Mouse (Mus musculus) MEL (cell line): ENCODE measurements at regions not wholly inside any gene's neighbourhood (a gene's known extent, or its start where the extent isn't known, plus 50 kb on each side); places are given as distances from the start of the nearest gene placed in this dataset.

Experiments
- DNase-seq: peaks from one replicate; pipeline ENCODE4 v3.0.0; 2011; ENCODE audit warnings: low read depth, low spot score
- H3K27ac ChIP-seq: 2 replicates; pipeline ENCODE4 v1.5.1; 2012; ENCODE audit warnings: low read depth, mild to moderate bottlenecking, control low read depth, low read length, moderate library complexity; ENCODE audit not compliant: control insufficient read depth
- H3K27me3 ChIP-seq, 2 experiments: fragments of 150-350 bp in 1 of 2; sonication (generic) in 1 of 2; 2 replicates each; pipeline ENCODE4 v1.6.1; 2012; ENCODE audit warnings: low read length in 2 of 2, mild to moderate bottlenecking in 2 of 2, improper control_type of control experiment in 1 of 2, moderate library complexity in 1 of 2; ENCODE audit not compliant: insufficient read depth in 2 of 2, control insufficient read depth in 1 of 2
- H3K36me3 ChIP-seq, 2 experiments: 2 replicates each; pipeline ENCODE4 v1.6.1; 2012 to 2014; ENCODE audit warnings: low read length in 2 of 2, improper control_type of control experiment in 1 of 2, inconsistent platforms in 1 of 2, mild to moderate bottlenecking in 1 of 2; ENCODE audit not compliant: insufficient read depth in 2 of 2, control insufficient read depth in 1 of 2
- H3K4me1 ChIP-seq, 2 experiments: fragments of 150-350 bp in 1 of 2; sonication (generic) in 1 of 2; 2 replicates each; pipeline ENCODE4 v1.6.1; 2012; ENCODE audit warnings: low read length in 2 of 2, improper control_type of control experiment in 1 of 2, mild to moderate bottlenecking in 1 of 2; ENCODE audit not compliant: insufficient read depth in 2 of 2, control insufficient read depth in 1 of 2
- H3K4me3 ChIP-seq, 2 experiments: fragments of 150-350 bp in 1 of 2; sonication (generic) in 1 of 2; 2 replicates each; pipeline ENCODE4 v1.5.1; 2012; ENCODE audit warnings: low read depth in 2 of 2, low read length in 2 of 2, mild to moderate bottlenecking in 2 of 2, moderate library complexity in 2 of 2, control low read depth in 1 of 2, improper control_type of control experiment in 1 of 2; ENCODE audit not compliant: control insufficient read depth in 1 of 2, insufficient read depth in 1 of 2
- H3K79me2 ChIP-seq: 2 replicates; pipeline ENCODE4 v1.6.1; 2012; ENCODE audit warnings: mild to moderate bottlenecking, low read length, moderate library complexity; ENCODE audit not compliant: control insufficient read depth, poor library complexity, insufficient read depth
- H3K9ac ChIP-seq: 2 replicates; pipeline ENCODE4 v1.6.1; 2012; ENCODE audit warnings: low read depth, mild to moderate bottlenecking, control low read depth, low read length, moderate library complexity; ENCODE audit not compliant: control insufficient read depth, poor library complexity, severe bottlenecking
- H3K9me3 ChIP-seq: fragments of 150-350 bp; sonication (generic); replicated peaks from 2 replicates; pipeline ENCODE4 v1.6.1; 2012; ENCODE audit warnings: mild to moderate bottlenecking, low read length, improper control_type of control experiment, moderate library complexity; ENCODE audit not compliant: insufficient read depth
- BHLHE40 ChIP-seq: IDR thresholded peaks from 2 replicates; pipeline ENCODE4 v1.6.1; 2012; ENCODE audit warnings: low read depth, mild to moderate bottlenecking, inconsistent platforms, low read length, improper control_type of control experiment, borderline replicate concordance
- CHD2 ChIP-seq: IDR thresholded peaks from 2 replicates; pipeline ENCODE4 v1.6.1; 2011; ENCODE audit warnings: low read length, improper control_type of control experiment
- E2F4 ChIP-seq: IDR thresholded peaks from 2 replicates; pipeline ENCODE4 v1.6.1; 2011; ENCODE audit warnings: low read depth, low read length, improper control_type of control experiment, borderline replicate concordance
- ELF1 ChIP-seq: IDR thresholded peaks from 2 replicates; pipeline ENCODE4 v1.6.1; 2014; ENCODE audit warnings: low read depth, mild to moderate bottlenecking, inconsistent platforms, low read length, improper control_type of control experiment, moderate library complexity
- EP300 ChIP-seq, 2 experiments: IDR thresholded peaks; 2 replicates each; pipeline ENCODE4 v1.6.1; 2011; ENCODE audit warnings: improper control_type of control experiment in 2 of 2, low read length in 2 of 2, low read depth in 1 of 2, mild to moderate bottlenecking in 1 of 2
- ETS1 ChIP-seq: IDR thresholded peaks from 2 replicates; pipeline ENCODE4 v1.6.1; 2012; ENCODE audit warnings: low read depth, mild to moderate bottlenecking, inconsistent platforms, low read length, improper control_type of control experiment, moderate library complexity
- GABPA ChIP-seq: IDR thresholded peaks from 2 replicates; pipeline ENCODE4 v1.6.1; 2012; ENCODE audit warnings: low read depth, mild to moderate bottlenecking, inconsistent platforms, low read length, improper control_type of control experiment, moderate library complexity
- JUND ChIP-seq: IDR thresholded peaks from 2 replicates; pipeline ENCODE4 v1.6.1; 2011; ENCODE audit warnings: low read depth, mild to moderate bottlenecking, improper control_type of control experiment, low read length
- KAT2A ChIP-seq: conservative IDR thresholded peaks from 2 replicates; pipeline ENCODE4 v1.6.1; 2012; ENCODE audit warnings: low read depth, low read length, improper control_type of control experiment, inconsistent platforms
- MAFK ChIP-seq: IDR thresholded peaks from 2 replicates; pipeline ENCODE4 v1.6.1; 2011; ENCODE audit warnings: low read depth, mild to moderate bottlenecking, low read length, improper control_type of control experiment, borderline replicate concordance
- MAX ChIP-seq: IDR thresholded peaks from 2 replicates; pipeline ENCODE4 v1.6.1; 2011; ENCODE audit warnings: low read length, improper control_type of control experiment
- MAZ ChIP-seq: IDR thresholded peaks from 2 replicates; pipeline ENCODE4 v1.6.1; 2012; ENCODE audit warnings: low read depth, mild to moderate bottlenecking, inconsistent platforms, low read length, improper control_type of control experiment
- MEF2A ChIP-seq: IDR thresholded peaks from 2 replicates; pipeline ENCODE4 v1.6.1; 2014; ENCODE audit warnings: low read depth, mild to moderate bottlenecking, inconsistent platforms, low read length, improper control_type of control experiment; ENCODE audit not compliant: poor library complexity, insufficient replicate concordance, severe bottlenecking; ENCODE audit errors: extremely low read depth
- MXI1 ChIP-seq: IDR thresholded peaks from 2 replicates; pipeline ENCODE4 v1.6.1; 2011; ENCODE audit warnings: mild to moderate bottlenecking, low read depth, low read length, improper control_type of control experiment
- MYC ChIP-seq: IDR thresholded peaks from 2 replicates; pipeline ENCODE4 v1.6.1; 2011; ENCODE audit warnings: low read depth, mild to moderate bottlenecking, low read length, improper control_type of control experiment, moderate library complexity
- NELFE ChIP-seq: IDR thresholded peaks from 2 replicates; pipeline ENCODE4 v1.6.1; 2011; ENCODE audit warnings: low read depth, low read length, improper control_type of control experiment
- NRF1 ChIP-seq: IDR thresholded peaks from 2 replicates; pipeline ENCODE4 v1.6.1; 2014; ENCODE audit warnings: low read depth, mild to moderate bottlenecking, inconsistent platforms, low read length, improper control_type of control experiment, moderate library complexity; ENCODE audit not compliant: poor library complexity, insufficient read depth, severe bottlenecking
- POLR2AphosphoS5 ChIP-seq: IDR thresholded peaks from 2 replicates; pipeline ENCODE4 v1.6.1; 2012; ENCODE audit warnings: low read depth, borderline replicate concordance, mild to moderate bottlenecking, inconsistent platforms, low read length, moderate library complexity, mixed read lengths
- RAD21 ChIP-seq: IDR thresholded peaks from 2 replicates; pipeline ENCODE4 v1.6.1; 2011; ENCODE audit warnings: mild to moderate bottlenecking, low read depth, low read length, improper control_type of control experiment
- RCOR1 ChIP-seq: IDR thresholded peaks from 2 replicates; pipeline ENCODE4 v1.6.1; 2012; ENCODE audit warnings: low read depth, mild to moderate bottlenecking, inconsistent platforms, low read length, improper control_type of control experiment
- SIN3A ChIP-seq: IDR thresholded peaks from 2 replicates; pipeline ENCODE4 v1.6.1; 2012; ENCODE audit warnings: low read length, improper control_type of control experiment, inconsistent platforms
- SMC3 ChIP-seq: IDR thresholded peaks from 2 replicates; pipeline ENCODE4 v1.6.1; 2011; ENCODE audit warnings: low read depth, low read length, improper control_type of control experiment
- TAL1 ChIP-seq: IDR thresholded peaks from 2 replicates; pipeline ENCODE4 v1.6.1; 2012; ENCODE audit warnings: mild to moderate bottlenecking, inconsistent platforms, low read length, moderate library complexity, mixed read lengths
- TCF12 ChIP-seq: IDR thresholded peaks from 2 replicates; pipeline ENCODE4 v1.6.1; 2014; ENCODE audit warnings: low read depth, mild to moderate bottlenecking, inconsistent platforms, low read length, improper control_type of control experiment, moderate library complexity
- UBTF ChIP-seq: IDR thresholded peaks from 2 replicates; pipeline ENCODE4 v1.6.1; 2012; ENCODE audit warnings: low read depth, mild to moderate bottlenecking, inconsistent platforms, low read length, improper control_type of control experiment, moderate library complexity, borderline replicate concordance; ENCODE audit not compliant: insufficient read depth
- USF2 ChIP-seq, 2 experiments: IDR thresholded peaks; 2 replicates each; pipeline ENCODE4 v1.6.1; 2011 to 2012; ENCODE audit warnings: improper control_type of control experiment in 2 of 2, low read length in 2 of 2, borderline replicate concordance in 1 of 2, inconsistent platforms in 1 of 2, low read depth in 1 of 2, mild to moderate bottlenecking in 1 of 2; ENCODE audit not compliant: insufficient read depth in 1 of 2
- ZC3H11A ChIP-seq: IDR thresholded peaks from 2 replicates; pipeline ENCODE4 v1.6.1; 2012; ENCODE audit warnings: low read depth, mild to moderate bottlenecking, inconsistent platforms, low read length, improper control_type of control experiment
- ZKSCAN1 ChIP-seq: IDR thresholded peaks from 2 replicates; pipeline ENCODE4 v1.6.1; 2012; ENCODE audit warnings: low read depth, mild to moderate bottlenecking, inconsistent platforms, low read length, improper control_type of control experiment, moderate library complexity
- ZMIZ1 ChIP-seq: IDR thresholded peaks from 2 replicates; pipeline ENCODE4 v1.6.1; 2012; ENCODE audit warnings: low read depth, mild to moderate bottlenecking, inconsistent platforms, low read length, improper control_type of control experiment, moderate library complexity
- ZNF384 ChIP-seq: IDR thresholded peaks from 2 replicates; pipeline ENCODE4 v1.6.1; 2012; ENCODE audit warnings: low read depth, mild to moderate bottlenecking, inconsistent platforms, low read length, improper control_type of control experiment

- no peak for DNase-seq
- TF ChIP-seq BHLHE40, result no peak
- TF ChIP-seq EP300 (IDR thresholded peaks at IDR 0.05; ENCODE audit: low read depth in 1 of 2, low read length in 2 of 2), result no peak
- TF ChIP-seq USF2 (IDR thresholded peaks at IDR 0.05; ENCODE audit: borderline replicate concordance in 1 of 2, insufficient read depth in 1 of 2, low read depth in 1 of 2, low read length in 2 of 2), result no peak
- no peak for TF ChIP-seq RCOR1
- TF ChIP-seq GABPA, result no peak
- no peak for TF ChIP-seq TAL1
- no peak for TF ChIP-seq MXI1
- TF ChIP-seq MAZ, result no peak
- no peak for TF ChIP-seq ZKSCAN1
- no peak for TF ChIP-seq NELFE
- TF ChIP-seq MEF2A, result no peak
- TF ChIP-seq JUND, result no peak
- TF ChIP-seq CHD2, result no peak
- no peak for TF ChIP-seq MAFK
- no peak for TF ChIP-seq RAD21
- no peak for TF ChIP-seq MAX
- no peak for TF ChIP-seq ZC3H11A
- no peak for TF ChIP-seq ELF1
- TF ChIP-seq NRF1, result no peak
- no peak overlapping the region for H3K4me3 ChIP-seq
- no peaks in the 10 kb centered on the region for H3K79me2 ChIP-seq
- H3K27ac ChIP-seq, result no peak overlapping the region
- H3K27me3 ChIP-seq, result no peaks in the 10 kb centered on the region; a peak in 1 of 4 replicates
- no peaks in the 10 kb centered on the region for H3K4me1 ChIP-seq
- no peak overlapping the region for H3K9ac ChIP-seq
- H3K36me3 ChIP-seq, result no peaks in the 10 kb centered on the region
- H3K9me3 ChIP-seq, result no peaks in the 10 kb centered on the region
These were observed 143.1 kb upstream of the Fer start for GRCm38 (mm10) chr17:63719771-63720170.

- no peak overlapping the region for H3K9ac ChIP-seq
- H3K27ac ChIP-seq, result no peak overlapping the region
- H3K79me2 ChIP-seq, result no peaks in the 10 kb centered on the region
- H3K4me1 ChIP-seq, result no peaks in the 10 kb centered on the region
- no peaks in the 10 kb centered on the region; a peak in 1 of 4 replicates for H3K27me3 ChIP-seq
- no peak overlapping the region for H3K4me3 ChIP-seq
- no peaks in the 10 kb centered on the region for H3K9me3 ChIP-seq
- no peak for DNase-seq
- no peaks in the 10 kb centered on the region for H3K36me3 ChIP-seq
- TF ChIP-seq KAT2A, result no peak
- no peak for TF ChIP-seq ZMIZ1
- TF ChIP-seq ZKSCAN1, result no peak
- no peak for TF ChIP-seq ETS1
- TF ChIP-seq ZNF384, result no peak
- TF ChIP-seq UBTF, result no peak
- TF ChIP-seq NELFE, result no peak
- TF ChIP-seq EP300 (IDR thresholded peaks at IDR 0.05; ENCODE audit: low read depth in 1 of 2, low read length in 2 of 2), result no peak
- no peak for TF ChIP-seq E2F4
- TF ChIP-seq MXI1, result no peak
- TF ChIP-seq TAL1, result no peak
- no peak for TF ChIP-seq ELF1
- no peak for TF ChIP-seq GABPA
- no peak for TF ChIP-seq SIN3A
- no peak for TF ChIP-seq MAZ
- no peak for TF ChIP-seq NRF1
- no peak for TF ChIP-seq SMC3
- no peak for TF ChIP-seq MYC
- TF ChIP-seq POLR2AphosphoS5, result no peak
- no peak for TF ChIP-seq TCF12
These were observed 142.0 kb upstream of the Fer start for GRCm38 (mm10) chr17:63720883-63721282.
